Mouse (Mus musculus): ENCODE measurements around the gene Olfr514.

DNA sequence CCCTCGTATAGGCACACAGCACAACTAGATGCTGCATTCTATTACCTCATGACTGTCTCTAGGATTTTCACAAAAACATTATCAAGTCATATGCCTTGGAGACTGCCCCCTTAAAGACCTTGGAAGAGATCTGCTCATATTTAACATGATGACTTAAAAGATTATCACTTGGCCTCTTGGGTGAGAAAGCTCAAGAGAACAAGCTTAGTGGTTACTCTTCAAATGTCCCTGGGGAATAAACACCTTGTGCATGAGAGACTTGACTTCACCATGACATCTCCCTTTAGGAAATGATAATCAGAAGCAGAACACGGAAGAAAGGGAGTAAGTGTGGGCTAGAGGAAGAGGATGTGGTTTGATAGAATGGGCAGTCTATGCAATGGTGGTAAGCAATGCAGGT is 46.5 kb upstream of the Olfr514 start, which contains the start of gene Olfr517:
- TF ChIP-seq ZC3H11A (IDR thresholded peaks at IDR 0.05; ENCODE audit: borderline replicate concordance, low read depth, low read length) = no peak
- no peak for TF ChIP-seq MAFK (IDR thresholded peaks at IDR 0.05; ENCODE audit: insufficient read depth, low read depth, low read length)
- no peak for TF ChIP-seq HCFC1 (IDR thresholded peaks at IDR 0.05; ENCODE audit: borderline replicate concordance, insufficient read depth, low read length)

Measured in ES-E14 (cell line).